Mouse (Mus musculus): ENCODE measurements at regions not wholly inside any gene's neighbourhood (a gene's known extent, or its start where the extent isn't known, plus 50 kb on each side); places are given as distances from the start of the nearest gene placed in this dataset.

- DNase-seq (ENCODE audit: low read depth, low spot score), result no peak
- H3K27me3 ChIP-seq (ENCODE audit: control insufficient read depth, insufficient read depth, low read length, poor library complexity, severe bottlenecking), result no peaks in the 10 kb centered on the region
- H3K36me3 ChIP-seq (ENCODE audit: control insufficient read depth, insufficient read depth, low read length, poor library complexity, severe bottlenecking), result no peaks in the 10 kb centered on the region
Observed at GRCm38 (mm10) chr1:152165490-152165905, 75.6 kb upstream of the 1700025G04Rik start.

DNA sequence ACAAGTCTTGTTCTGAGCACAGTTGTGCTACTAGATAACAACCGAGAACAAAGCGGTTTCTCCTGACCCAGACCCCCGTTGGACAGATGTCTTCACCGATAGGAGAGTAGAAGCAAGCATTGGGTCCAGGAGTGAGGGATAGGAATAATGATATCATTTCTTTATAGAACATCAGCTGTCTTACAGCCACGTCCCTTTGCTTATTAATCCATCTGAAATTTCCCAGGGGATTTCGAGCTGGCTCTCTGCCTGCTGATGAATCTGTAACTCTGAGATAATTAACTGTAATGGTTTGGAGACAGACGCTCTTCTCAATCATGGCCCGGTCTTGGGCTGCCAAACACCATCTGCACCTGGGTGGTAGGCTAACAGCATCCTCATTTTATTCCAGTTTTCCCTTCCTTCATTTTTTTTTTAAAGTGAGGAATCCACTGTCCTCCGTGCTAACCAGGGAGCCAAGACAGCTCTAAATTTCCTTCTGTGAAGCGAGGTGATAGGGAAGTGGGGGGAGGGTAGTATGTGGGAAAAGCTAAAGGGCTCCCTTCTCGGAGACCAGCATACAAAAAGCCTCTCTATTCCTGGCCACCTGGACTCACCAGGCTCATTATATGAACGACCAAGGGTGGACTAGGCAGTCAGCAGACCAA is 75.0 kb upstream of the 1700025G04Rik start:
- Histone ChIP-seq H3K36me3 (ENCODE audit: control insufficient read depth, insufficient read depth, low read length, poor library complexity, severe bottlenecking) (no peaks in the 10 kb centered on the region), H3K27me3 (ENCODE audit: control insufficient read depth, insufficient read depth, low read length, poor library complexity, severe bottlenecking) (no peaks in the 10 kb centered on the region)
- DNase-seq (ENCODE audit: low read depth, low spot score), result no peak

DNA sequence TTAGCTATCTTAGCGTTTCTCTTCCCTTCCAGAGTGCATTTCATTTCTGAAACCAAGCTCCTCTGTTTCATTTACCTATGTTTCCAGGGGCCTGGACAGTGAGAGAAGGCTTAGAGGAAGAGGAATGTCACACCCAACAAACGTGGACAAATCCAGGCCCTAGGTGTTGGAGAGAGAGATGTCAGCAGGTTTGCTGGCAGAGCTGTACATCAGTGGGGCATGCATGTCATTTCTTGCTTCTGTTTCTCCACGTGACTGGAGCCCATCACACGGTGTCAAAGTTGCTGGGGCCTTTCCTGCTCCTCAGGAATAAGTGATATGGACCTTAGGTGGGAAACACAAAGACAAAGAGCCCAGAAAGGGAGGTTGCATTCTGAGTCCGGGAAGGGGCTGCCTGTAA is 74.3 kb upstream of the 1700025G04Rik start:
- no peak for DNase-seq (ENCODE audit: low read depth, low spot score)
- Histone ChIP-seq H3K36me3 (ENCODE audit: control insufficient read depth, insufficient read depth, low read length, poor library complexity, severe bottlenecking) (no peaks in the 10 kb centered on the region), H3K27me3 (ENCODE audit: control insufficient read depth, insufficient read depth, low read length, poor library complexity, severe bottlenecking) (no peaks in the 10 kb centered on the region)

- no peak for DNase-seq (ENCODE audit: low read depth, low spot score)
- Histone ChIP-seq H3K36me3 (ENCODE audit: control insufficient read depth, insufficient read depth, low read length, poor library complexity, severe bottlenecking) (no peaks in the 10 kb centered on the region), H3K27me3 (ENCODE audit: control insufficient read depth, insufficient read depth, low read length, poor library complexity, severe bottlenecking) (no peaks in the 10 kb centered on the region; the same call in 1 of the 2 replicates)
Observed at GRCm38 (mm10) chr1:152152474-152152873, 62.5 kb upstream of the 1700025G04Rik start.

- no peaks in the 10 kb centered on the region for H3K27me3 ChIP-seq (ENCODE audit: control insufficient read depth, insufficient read depth, low read length, poor library complexity, severe bottlenecking)
- DNase-seq (ENCODE audit: low read depth, low spot score), result no peak
- H3K36me3 ChIP-seq (ENCODE audit: control insufficient read depth, insufficient read depth, low read length, poor library complexity, severe bottlenecking), result no peaks in the 10 kb centered on the region
Observed at GRCm38 (mm10) chr1:152148731-152149130, 58.8 kb upstream of the 1700025G04Rik start.

DNA sequence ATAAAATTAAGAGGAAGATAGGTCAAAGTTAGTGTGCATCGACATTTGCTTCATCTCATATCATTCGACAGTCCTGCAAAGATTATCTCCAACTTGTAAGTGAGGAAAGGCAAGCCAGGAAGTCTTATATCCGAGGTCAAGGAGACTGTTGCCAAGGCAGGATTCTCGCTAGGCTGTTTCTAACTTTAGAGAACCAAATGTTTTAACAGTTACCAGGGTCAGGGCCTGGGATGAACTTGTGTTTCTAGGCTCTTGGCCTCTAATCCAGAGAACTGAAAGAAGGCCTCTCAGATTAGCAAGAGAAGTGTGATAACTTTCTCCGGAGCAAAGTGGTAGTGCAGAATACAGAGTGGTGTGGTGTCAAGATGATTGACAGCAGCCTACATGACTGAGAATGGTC is 50.2 kb upstream of the 1700025G04Rik start:
- no peak for DNase-seq (ENCODE audit: low read depth, low spot score)
- Histone ChIP-seq H3K36me3 (ENCODE audit: control insufficient read depth, insufficient read depth, low read length, poor library complexity, severe bottlenecking) (no peaks in the 10 kb centered on the region), H3K27me3 (ENCODE audit: control insufficient read depth, insufficient read depth, low read length, poor library complexity, severe bottlenecking) (no peaks in the 10 kb centered on the region)

All from splenic B cell, adult 2 months (primary cell).